Mouse (Mus musculus): ENCODE results near the gene Gcsam. TPM values are rescaled to one million over a fixed set of nuclear protein-coding genes. Genes with fewer than 3 reads are reported as not detected.
A peak's percentile ranks its signal among the peaks of the same experiment; 100 is the strongest.

Gene Gcsam
- polyA plus RNA-seq, 1 experiment from 2014 or later: 0.12 TPM

GRCm38 (mm10) chr16:45653934-45654332 lies 43.8 kb downstream of the Gcsam start, which contains the start of gene BC016579:
Gene BC016579, minus strand, starts transcription at chr16:45654068.
- WGBS: 2% methylated on average over 20 of the region's 20 CpGs
- DNase-seq (ENCODE audit: extremely low spot score, low spot score): no peak
- H3K36me3 ChIP-seq (replicated peaks): no peaks in the 10 kb centered on the region
- H3K9me3 ChIP-seq: no peaks in the 10 kb centered on the region
- peaks cover 11% of the 10 kb centered on the region for H3K4me1 ChIP-seq
- peaks cover 33% of the 10 kb centered on the region for H3K27me3 ChIP-seq (ENCODE audit: poor library complexity, severe bottlenecking)
- H3K4me3 ChIP-seq: peak within 1 kb of the TSS; percentile 47
- H3K27ac ChIP-seq: no peak within 1 kb of the TSS

- 0 out of 2 replicates have a peak overlapping the region, but pooled peaks have one; percentile 47 for H3K4me3 ChIP-seq
These were observed 44.3 kb downstream of the Gcsam start for GRCm38 (mm10) chr16:45654465-45654864.

GRCm38 (mm10) chr16:45657574-45658159 lies 47.5 kb downstream of the Gcsam start:
- Histone ChIP-seq H3K36me3 (replicated peaks) (no peaks in the 10 kb centered on the region), H3K4me1 (peaks cover 11% of the 10 kb centered on the region), H3K9me3 (no peaks in the 10 kb centered on the region), H3K27me3 (ENCODE audit: poor library complexity, severe bottlenecking) (peaks cover 28% of the 10 kb centered on the region), H3K27ac (no peak overlapping the region), H3K4me3 (no peak overlapping the region)
- WGBS: 91% methylated on average over 12 of the region's 12 CpGs
- no peak for DNase-seq (ENCODE audit: extremely low spot score, low spot score)

More at GRCm38 (mm10) chr16:45654465-45654864, 44.3 kb downstream of the Gcsam start:
- H3K9me3 ChIP-seq: no peaks in the 10 kb centered on the region
- H3K27ac ChIP-seq: no peak overlapping the region
- no peaks in the 10 kb centered on the region for H3K36me3 ChIP-seq (replicated peaks)
- no peak for DNase-seq (ENCODE audit: extremely low spot score, low spot score)
- H3K27me3 ChIP-seq (ENCODE audit: poor library complexity, severe bottlenecking): peaks cover 33% of the 10 kb centered on the region
- WGBS: 60% methylated on average over 9 of the region's 9 CpGs
- peaks cover 11% of the 10 kb centered on the region for H3K4me1 ChIP-seq

GRCm38 (mm10) chr16:45658248-45658647 lies 48.1 kb downstream of the Gcsam start:
- Histone ChIP-seq H3K27me3 (ENCODE audit: poor library complexity, severe bottlenecking) (peaks cover 23% of the 10 kb centered on the region), H3K36me3 (replicated peaks) (no peaks in the 10 kb centered on the region), H3K4me3 (no peak overlapping the region), H3K9me3 (no peaks in the 10 kb centered on the region), H3K27ac (no peak overlapping the region), H3K4me1 (peaks cover 10% of the 10 kb centered on the region)
- no peak for DNase-seq (ENCODE audit: extremely low spot score, low spot score)
- 84% methylated on average over 1 of the region's 1 CpGs for WGBS

- DNase-seq (ENCODE audit: extremely low spot score, low spot score): no peak
- WGBS: 89% methylated on average over 4 of the region's 4 CpGs
- no peak overlapping the region for H3K27ac ChIP-seq
- no peak overlapping the region for H3K4me3 ChIP-seq
- H3K9me3 ChIP-seq: no peaks in the 10 kb centered on the region
- no peaks in the 10 kb centered on the region for H3K4me1 ChIP-seq
- H3K27me3 ChIP-seq (ENCODE audit: poor library complexity, severe bottlenecking): peaks cover 9% of the 10 kb centered on the region
- no peaks in the 10 kb centered on the region for H3K36me3 ChIP-seq (replicated peaks)
These were observed 49.4 kb downstream of the Gcsam start for GRCm38 (mm10) chr16:45659596-45659995.

GRCm38 (mm10) chr16:45662381-45662780 lies 52.2 kb downstream of the Gcsam start:
- H3K9me3 ChIP-seq: no peaks in the 10 kb centered on the region
- no peaks in the 10 kb centered on the region for H3K27me3 ChIP-seq (ENCODE audit: poor library complexity, severe bottlenecking)
- no peak overlapping the region for H3K27ac ChIP-seq
- no peaks in the 10 kb centered on the region for H3K36me3 ChIP-seq (replicated peaks)
- H3K4me1 ChIP-seq: no peaks in the 10 kb centered on the region
- no peak for DNase-seq (ENCODE audit: extremely low spot score, low spot score)
- H3K4me3 ChIP-seq: no peak overlapping the region

- H3K4me3 ChIP-seq: no peak overlapping the region
- WGBS: 77% methylated on average over 2 of the region's 2 CpGs
- no peaks in the 10 kb centered on the region for H3K27me3 ChIP-seq (ENCODE audit: poor library complexity, severe bottlenecking)
- H3K27ac ChIP-seq: no peak overlapping the region
- H3K9me3 ChIP-seq: no peaks in the 10 kb centered on the region
- H3K36me3 ChIP-seq (replicated peaks): no peaks in the 10 kb centered on the region
- no peaks in the 10 kb centered on the region for H3K4me1 ChIP-seq
- DNase-seq (ENCODE audit: extremely low spot score, low spot score): no peak
These were observed 56.0 kb downstream of the Gcsam start for GRCm38 (mm10) chr16:45666136-45666535.

- Histone ChIP-seq H3K36me3 (replicated peaks) (no peaks in the 10 kb centered on the region), H3K4me3 (no peak overlapping the region), H3K9me3 (no peaks in the 10 kb centered on the region), H3K27ac (no peak overlapping the region), H3K4me1 (no peaks in the 10 kb centered on the region), H3K27me3 (ENCODE audit: poor library complexity, severe bottlenecking) (no peaks in the 10 kb centered on the region)
- DNase-seq (ENCODE audit: extremely low spot score, low spot score): no peak
- WGBS: 67% methylated on average over 3 of the region's 3 CpGs
These were observed 58.0 kb downstream of the Gcsam start for GRCm38 (mm10) chr16:45668178-45668577.

GRCm38 (mm10) chr16:45670005-45670404 lies 59.8 kb downstream of the Gcsam start:
- Histone ChIP-seq H3K4me3 (no peak overlapping the region), H3K36me3 (replicated peaks) (no peaks in the 10 kb centered on the region), H3K27me3 (ENCODE audit: poor library complexity, severe bottlenecking) (no peaks in the 10 kb centered on the region), H3K9me3 (no peaks in the 10 kb centered on the region), H3K27ac (no peak overlapping the region), H3K4me1 (no peaks in the 10 kb centered on the region)
- DNase-seq (ENCODE audit: extremely low spot score, low spot score): no peak
- 87% methylated on average over 4 of the region's 4 CpGs for WGBS

Other genes starting within 250 kb of the Gcsam start
- gene Cd200, start 201.3 kb upstream of the Gcsam start, polyA plus RNA-seq (2016; fragmentation: Nextera tagmentation; extraction: Ambion mirVana): 7.1 and 10.2 TPM in 2 replicates
- gene Gm609, start 117.4 kb upstream of the Gcsam start, polyA plus RNA-seq (2016; fragmentation: Nextera tagmentation; extraction: Ambion mirVana): not detected in 2 replicates
- gene Gm17783, start 78.3 kb upstream of the Gcsam start, polyA plus RNA-seq (2016; fragmentation: Nextera tagmentation; extraction: Ambion mirVana): not detected in 2 replicates
- gene Slc9c1, start 75.1 kb upstream of the Gcsam start, polyA plus RNA-seq (2016; fragmentation: Nextera tagmentation; extraction: Ambion mirVana): not detected in 2 replicates
- gene BC016579, start 43.7 kb downstream of the Gcsam start, polyA plus RNA-seq (2016; fragmentation: Nextera tagmentation; extraction: Ambion mirVana): 0.07 and 0.15 TPM in 2 replicates
- 0.31 and 0.42 TPM in 2 replicates for gene Tmprss7, start 83.3 kb downstream of the Gcsam start, polyA plus RNA-seq (2016; fragmentation: Nextera tagmentation; extraction: Ambion mirVana)
- gene Tagln3, start 114.2 kb downstream of the Gcsam start, polyA plus RNA-seq (2016; fragmentation: Nextera tagmentation; extraction: Ambion mirVana): 83.4 and 104 TPM in 2 replicates
- 41.2 and 41.4 TPM in 2 replicates for gene Abhd10, start 132.6 kb downstream of the Gcsam start, polyA plus RNA-seq (2016; fragmentation: Nextera tagmentation; extraction: Ambion mirVana)

All from forebrain, embryonic 10.5 days (tissue).